Mouse (Mus musculus) liver, postnatal 0 days (tissue): ENCODE data around the gene Lmod1.

Source experiments
- CTCF ChIP-seq: sonication (generic); IDR thresholded peaks from 2 replicates; pipeline ENCODE4 v1.5.1; 2016; ENCODE audit warnings: antibody characterized with exemption, low read depth
- EP300 ChIP-seq: IDR thresholded peaks from 2 replicates; pipeline ENCODE4 v1.6.1; 2016; ENCODE audit warnings: antibody characterized with exemption, low read depth, mild to moderate bottlenecking

DNA sequence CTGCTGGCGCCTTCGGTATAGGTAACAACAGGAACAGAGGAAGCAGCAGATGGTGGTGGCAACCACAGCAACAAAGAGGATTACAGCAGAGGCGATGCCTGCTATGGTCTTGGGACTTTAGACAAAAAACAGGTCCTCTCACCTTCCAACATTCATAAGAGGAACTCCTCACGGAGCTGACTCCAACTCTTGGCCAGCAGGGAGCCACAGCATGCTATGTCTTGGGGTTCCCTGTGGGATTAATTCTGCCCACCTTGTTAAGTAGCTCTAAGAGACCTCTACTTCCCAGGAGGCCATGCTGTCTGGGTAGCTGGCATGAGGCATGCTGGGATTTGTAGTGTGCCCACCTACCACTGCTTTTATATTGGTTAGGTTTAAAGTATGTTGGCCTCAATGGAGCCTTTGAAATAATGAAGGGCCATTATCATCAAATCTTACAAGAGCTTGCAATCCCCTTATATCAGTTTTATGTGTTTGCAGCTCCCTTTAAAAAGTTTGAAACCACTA lies 48.6 kb downstream of the Lmod1 start:
- TF ChIP-seq CTCF (no peak), EP300 (no peak)
